In the genomic region with DNA sequence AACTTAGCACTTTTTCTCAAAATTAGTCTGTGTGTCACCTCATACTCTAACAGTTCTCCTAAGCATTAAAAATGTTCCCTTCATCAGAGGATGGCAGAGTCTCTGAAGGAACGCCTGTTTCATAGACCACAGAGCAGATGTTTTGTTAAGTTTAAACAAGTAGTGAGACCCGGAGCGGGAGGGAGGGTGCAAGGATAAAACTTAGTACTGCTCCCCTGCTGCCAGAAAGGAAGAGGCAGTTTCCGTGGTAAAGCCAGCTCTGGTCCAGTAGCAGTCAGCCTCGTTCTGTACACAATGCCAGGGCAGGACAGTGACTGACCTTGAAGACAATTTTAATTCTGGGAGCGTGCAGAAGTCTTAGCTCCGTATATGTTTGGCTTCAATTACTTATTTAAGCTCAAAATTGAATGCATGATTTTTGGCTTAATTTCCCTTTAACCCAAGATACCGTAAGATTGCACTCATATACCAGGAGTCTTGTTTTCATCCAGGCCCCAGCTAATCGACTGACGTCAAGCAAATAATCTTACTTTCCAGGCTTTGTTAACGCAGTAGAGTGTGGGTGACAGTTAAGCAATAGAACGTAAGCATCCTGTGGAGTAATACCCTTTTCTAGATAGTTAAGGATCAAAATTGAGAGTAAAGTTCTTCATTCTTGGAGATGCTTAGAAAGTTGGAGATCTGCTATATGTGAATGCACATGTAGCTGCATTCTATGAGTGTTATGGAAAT, we compare ENCODE assay signal across 30 mouse cellular contexts. TPM values are rescaled to one million over a fixed set of nuclear protein-coding genes. Genes with fewer than 3 reads are reported as not detected.
DNase-seq lines count a peak whose midpoint lies in the region; ATAC-seq and TF ChIP-seq lines count a peak whose summit lies in the region.
"Had no signal": no experiment of that assay in that cellular context is flagged by ENCODE, and none has a peak within 500 bp of the region (broad histone marks: within the 10 kb centered on the region; RNA-seq: fewer than 3 reads in every experiment).

No protein-coding gene starts in this region.

- H3K4me1 ChIP-seq in liver, postnatal 0 days (ENCODE audit: insufficient read depth): 0 out of 2 replicates have a peak, but pooled peaks cover 3% of the 10 kb centered on the region
- H3K4me1 ChIP-seq in liver, embryonic 11.5 days (replicated peaks; ENCODE audit: control insufficient read depth, insufficient read depth, low read length): no peaks in the 10 kb centered on the region
- H3K4me1 ChIP-seq: hindbrain, embryonic 10.5 days; neural tube, embryonic 13.5 days had no signal

- no peak overlapping the region for H3K4me3 ChIP-seq in liver, postnatal 0 days (ENCODE audit: low read depth, low read length)
- H3K4me3 ChIP-seq in liver, embryonic 11.5 days (ENCODE audit: low read depth, low read length): no peak overlapping the region
- H3K4me3 ChIP-seq: embryonic facial prominence, embryonic 13.5 days; erythroblast, embryonic 14.5 days; forebrain, embryonic 12.5 days; heart, adult 2 months; heart, embryonic 13.5 days; hindbrain, embryonic 10.5 days; limb, embryonic 13.5 days; midbrain, embryonic 13.5 days; neural tube, embryonic 13.5 days had no signal

- TF ChIP-seq EP300 in liver, postnatal 0 days (IDR thresholded peaks at IDR 0.05; ENCODE audit: low read depth): peak; percentile 21; the same call in 1 of the 2 replicates

- TF ChIP-seq CTCF in liver, postnatal 0 days (IDR thresholded peaks at IDR 0.05; ENCODE audit: low read depth): no peak

- no peaks in the 10 kb centered on the region for H3K27me3 ChIP-seq in liver, postnatal 0 days (ENCODE audit: insufficient read depth, low read length)
- H3K27me3 ChIP-seq in liver, embryonic 11.5 days (replicated peaks; ENCODE audit: control insufficient read depth, insufficient read depth, low read length): no peaks in the 10 kb centered on the region
- H3K27me3 ChIP-seq: embryonic facial prominence, embryonic 13.5 days; forebrain, embryonic 12.5 days; heart, embryonic 13.5 days; limb, embryonic 13.5 days; midbrain, embryonic 13.5 days; neural tube, embryonic 13.5 days had no signal

- no peak overlapping the region for H3K27ac ChIP-seq in liver, postnatal 0 days (ENCODE audit: low read depth)
- no peak overlapping the region for H3K27ac ChIP-seq in liver, embryonic 11.5 days (ENCODE audit: low read depth, low read length)
- H3K27ac ChIP-seq: embryonic facial prominence, embryonic 13.5 days; forebrain, embryonic 12.5 days; heart, adult 2 months; heart, embryonic 13.5 days; hindbrain, embryonic 10.5 days; limb, embryonic 13.5 days; liver, embryonic 14.5 days; midbrain, embryonic 13.5 days; neural tube, embryonic 13.5 days; stomach, postnatal 0 days had no signal

- no peak for DNase-seq in liver, postnatal 0 days
- DNase-seq in liver, embryonic 11.5 days (ENCODE audit: low spot score): no peak
- DNase-seq in layer of hippocampus, adult 11-12 months (ENCODE audit: low spot score): no peak
- DNase-seq in urinary bladder, adult 18-20 months (ENCODE audit: low spot score in 2 of 2): no peak
- DNase-seq: adrenal gland, adult 2 months; cerebellum, adult 8-10 months; cerebellum, postnatal 25 days; gastrocnemius, postnatal 25 days; heart, adult 2 months; heart, postnatal 10 days; kidney, adult 2 months; kidney, postnatal 36 days; lung, embryonic 14.5 days; lung, postnatal 14 days; right cerebral cortex, postnatal 4 days had no signal

- no peak overlapping the region for H3K4me2 ChIP-seq in liver, postnatal 0 days (ENCODE audit: low read depth, low read length)
- no peak overlapping the region for H3K4me2 ChIP-seq in liver, embryonic 11.5 days
- H3K4me2 ChIP-seq: embryonic facial prominence, embryonic 13.5 days; forebrain, embryonic 12.5 days; heart, embryonic 13.5 days; limb, embryonic 13.5 days; lung, embryonic 14.5 days; midbrain, embryonic 13.5 days; neural tube, embryonic 13.5 days had no signal

- H3K9me3 ChIP-seq in liver, postnatal 0 days (ENCODE audit: low read length): no peaks in the 10 kb centered on the region
- H3K9me3 ChIP-seq in liver, embryonic 11.5 days (ENCODE audit: control insufficient read depth, low read length): no peaks in the 10 kb centered on the region
- H3K9me3 ChIP-seq: embryonic facial prominence, embryonic 13.5 days; heart, embryonic 13.5 days; hindbrain, embryonic 10.5 days; limb, embryonic 13.5 days; midbrain, embryonic 13.5 days had no signal

- ATAC-seq in liver, postnatal 0 days: peak; percentile 33; the same call in 1 of the 2 replicates
- ATAC-seq in liver, embryonic 11.5 days (replicated peaks; ENCODE audit: low FRiP score): no peak
- ATAC-seq in granulocyte monocyte progenitor cell, adult 5-6 weeks (replicated peaks; ENCODE audit: poor library complexity, severe bottlenecking): peak; percentile 79
- peak; percentile 87 for ATAC-seq in megakaryocyte-erythroid progenitor cell, adult 5-6 weeks (replicated peaks; ENCODE audit: low FRiP score, low TSS enrichment, poor library complexity, severe bottlenecking)
- no peak for ATAC-seq in CD4-positive, CD25-positive, alpha-beta regulatory T cell, adult 4 months
- ATAC-seq: activated CD4-positive, CD25-positive, alpha-beta regulatory T cell, adult 4 months; hindbrain, embryonic 16.5 days; midbrain, embryonic 13.5 days had no signal

- H3K9ac ChIP-seq in liver, postnatal 0 days (replicated peaks): no peak overlapping the region
- no peak overlapping the region for H3K9ac ChIP-seq in liver, embryonic 11.5 days (ENCODE audit: low read depth, low read length)
- H3K9ac ChIP-seq: embryonic facial prominence, embryonic 13.5 days; forebrain, embryonic 12.5 days; heart, embryonic 13.5 days; limb, embryonic 13.5 days; liver, embryonic 14.5 days; lung, embryonic 14.5 days; midbrain, embryonic 13.5 days; neural tube, embryonic 13.5 days had no signal

- H3K36me3 ChIP-seq in liver, postnatal 0 days (replicated peaks; ENCODE audit: insufficient read depth, low read length): no peaks in the 10 kb centered on the region
- no peaks in the 10 kb centered on the region for H3K36me3 ChIP-seq in liver, embryonic 11.5 days (ENCODE audit: control insufficient read depth, insufficient read depth, low read length)

- WGBS in liver, postnatal 0 days (ENCODE audit: insufficient replicate concordance): 40% methylated on average over 12 of the region's 12 CpGs
- 66% methylated on average over 12 of the region's 12 CpGs for WGBS in liver, embryonic 11.5 days

RNA-seq across cellular contexts. Expression of gene Ssbp2, which starts 42.7 kb away (rescaled TPM):
- polyA plus RNA-seq in liver, postnatal 0 days (2015; fragmentation: Nextera tagmentation; extraction: Ambion mirVana): 18.8 and 21.6 TPM in 2 replicates
- polyA plus RNA-seq in liver, embryonic 11.5 days (2014; fragmentation: Nextera tagmentation; extraction: Ambion mirVana): 110 and 113 TPM in 2 replicates
- 49.7 and 56.9 TPM in 2 replicates for total RNA-seq in granulocyte monocyte progenitor cell, adult 5-6 weeks (2014; fragmentation: Nextera tagmentation)
- 23.1 and 26.5 TPM in 2 replicates for total RNA-seq in granulocyte monocyte progenitor cell, adult 5-6 weeks (2017)
- 92.6 and 94.0 TPM in 2 replicates for total RNA-seq in megakaryocyte-erythroid progenitor cell, adult 5-6 weeks (2014; fragmentation: Nextera tagmentation)
- total RNA-seq in megakaryocyte-erythroid progenitor cell, adult 5-6 weeks (2017): 42.8 and 75.8 TPM in 2 replicates
- polyA plus RNA-seq in CD4-positive, CD25-positive, alpha-beta regulatory T cell, adult 4 months (2017; shearing (Covaris generic)): 100 to 1,000 TPM; 196 to 205 TPM

Comparison
In these comparisons a context has a peak if more than half of its experiments do, and no peak if none do; other contexts are left out.
1. ATAC-seq: peak in liver, postnatal 0 days (single experiment), granulocyte monocyte progenitor cell, adult 5-6 weeks (single experiment) and megakaryocyte-erythroid progenitor cell, adult 5-6 weeks (single experiment); none in liver, embryonic 11.5 days (single experiment) and CD4-positive, CD25-positive, alpha-beta regulatory T cell, adult 4 months (single experiment).